Mouse (Mus musculus) mouse embryonic stem cell (cell line): ENCODE data around the gene Zfp61.

Source experiments
- in situ Hi-C, 2 experiments: fragments of 300-500 bp; cut with MboI; formaldehyde crosslinking; loops; 1 replicate in 1 of 2; 3 replicates in 1 of 2; pipeline ENCODE4 v1.14.3; 2019 to 2020; ENCODE audit warnings: low sequenced_read_pairs in 2 of 2, low pct_unique_long_range_greater_than_20kb in 1 of 2, mixed read lengths in 1 of 2; ENCODE audit not compliant: unreplicated experiment in 1 of 2

The Zfp61 gene

DNA sequence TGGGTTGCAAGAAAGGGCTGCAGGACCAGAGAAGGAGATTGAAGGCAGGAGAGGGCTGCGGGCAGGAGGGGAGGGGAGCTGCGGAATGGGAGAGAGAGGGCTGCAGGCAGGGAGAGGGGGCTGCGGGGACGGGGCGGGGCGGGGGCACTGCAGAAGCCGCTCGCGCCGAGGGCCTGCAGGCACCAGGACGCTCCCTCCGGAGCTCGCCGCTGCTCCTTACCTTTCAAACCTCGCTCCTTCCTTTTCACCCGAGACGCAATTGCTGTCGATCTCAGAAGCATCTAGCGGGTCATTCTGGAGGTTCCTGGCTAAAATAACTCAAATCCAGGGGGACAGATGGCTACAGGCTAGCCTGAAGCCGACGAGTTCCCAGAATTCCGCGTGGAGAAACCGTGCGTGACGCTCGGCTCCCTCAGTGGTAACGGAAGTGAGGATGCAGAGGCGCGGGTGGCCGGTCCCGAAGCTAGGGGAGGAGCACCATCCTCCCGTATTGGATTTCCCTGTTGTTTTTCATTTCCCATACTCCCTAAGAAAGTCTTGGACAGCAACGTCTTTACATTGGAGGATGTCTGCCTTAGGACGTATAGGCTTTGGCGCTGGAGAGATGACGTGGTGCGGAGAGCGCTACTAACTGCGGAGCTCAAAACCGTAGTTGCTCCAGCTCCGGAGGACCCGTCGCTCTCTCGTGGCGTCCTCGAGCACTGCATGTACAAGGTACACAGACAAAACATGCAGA, 1.9 kb downstream of the Zfp61 start:
- in situ Hi-C loops, result loop anchor here in 1 of 2 experiments (25.0 kb wide), 1 partner anchor 337 kb away; the partner anchor contains the start of genes Vmn1r180 and Vmn1r181

DNA sequence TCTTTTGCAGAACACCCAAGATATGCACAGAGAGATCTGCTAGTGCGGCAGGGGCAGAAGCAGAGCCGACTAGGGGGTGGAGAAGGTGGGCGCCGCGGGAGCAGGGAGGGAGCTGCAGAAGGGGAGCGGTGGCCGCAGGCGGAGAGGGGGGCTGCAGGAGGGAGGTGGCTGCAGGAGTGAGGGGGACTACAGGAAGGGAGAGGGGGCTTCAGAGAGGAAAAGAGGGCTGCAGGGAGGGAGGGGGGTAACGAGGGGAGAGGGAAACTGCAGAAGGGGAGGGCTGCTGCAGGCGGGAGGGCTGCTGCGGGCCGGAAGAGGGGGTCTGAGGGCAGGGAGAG, 2.4 kb downstream of the Zfp61 start:
- in situ Hi-C loops, result loop anchor here in 1 of 2 experiments (25.0 kb wide), 1 partner anchor 336 kb away; the partner anchor contains the start of genes Vmn1r180 and Vmn1r181

DNA sequence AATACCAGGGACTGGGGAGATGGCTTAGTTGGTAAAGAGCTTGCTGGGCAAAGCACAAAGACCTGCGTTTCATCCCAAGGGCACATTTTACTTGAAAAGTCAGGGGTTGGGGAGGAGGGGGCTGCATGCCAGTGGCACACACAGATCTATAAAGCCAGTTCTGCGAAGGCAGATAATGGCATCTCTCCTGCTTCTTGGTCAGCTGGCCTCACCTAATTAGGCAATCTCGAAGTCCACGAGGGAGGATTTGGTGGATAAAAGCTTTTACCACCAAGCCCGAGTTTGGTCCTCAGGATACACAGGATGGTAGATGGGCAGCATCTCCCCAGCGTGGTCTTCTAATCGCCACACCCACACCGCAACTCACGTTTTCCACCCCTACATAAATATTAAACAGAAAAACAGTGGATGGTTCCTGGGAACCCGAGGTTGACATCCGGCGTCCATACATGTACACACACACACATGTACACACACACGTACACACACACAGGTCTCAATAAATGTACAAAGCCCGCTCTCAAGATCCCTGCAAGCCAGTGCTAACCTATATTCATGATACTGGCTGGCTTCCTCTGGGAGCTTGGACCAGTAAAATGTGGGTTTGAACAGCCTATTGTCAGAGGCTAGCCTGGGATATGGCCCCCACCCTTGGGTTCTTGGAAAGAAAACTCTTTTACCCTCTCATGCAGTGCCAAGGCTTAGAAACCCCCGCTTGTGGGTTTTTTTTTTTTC, 3.5 kb downstream of the Zfp61 start:
- in situ Hi-C loops, result loop anchor here in 1 of 2 experiments (25.0 kb wide), 1 partner anchor 335 kb away; the partner anchor contains the start of genes Vmn1r180 and Vmn1r181

DNA sequence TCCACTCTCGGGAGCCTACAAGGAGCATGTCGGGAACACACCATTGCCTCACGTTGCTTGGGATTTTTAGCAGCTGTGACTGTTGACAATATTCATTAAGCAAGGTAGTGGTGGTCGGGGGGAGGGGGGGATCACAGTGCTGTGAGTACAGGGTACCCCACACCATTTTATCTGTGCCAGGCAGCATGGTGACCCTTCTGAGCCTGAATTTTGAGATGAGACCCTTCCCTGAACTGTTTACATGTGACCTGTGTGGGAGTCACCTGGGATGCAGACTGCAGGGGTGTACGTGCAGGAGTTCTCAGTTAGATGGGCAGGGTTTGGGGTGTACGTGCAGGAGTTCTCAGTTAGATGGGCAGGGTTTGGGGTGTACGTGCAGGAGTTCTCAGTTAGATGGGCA, 4.6 kb downstream of the Zfp61 start:
- in situ Hi-C loops, result loop anchor here in 1 of 2 experiments (25.0 kb wide), 1 partner anchor 334 kb away; the partner anchor contains the start of genes Vmn1r180 and Vmn1r181

DNA sequence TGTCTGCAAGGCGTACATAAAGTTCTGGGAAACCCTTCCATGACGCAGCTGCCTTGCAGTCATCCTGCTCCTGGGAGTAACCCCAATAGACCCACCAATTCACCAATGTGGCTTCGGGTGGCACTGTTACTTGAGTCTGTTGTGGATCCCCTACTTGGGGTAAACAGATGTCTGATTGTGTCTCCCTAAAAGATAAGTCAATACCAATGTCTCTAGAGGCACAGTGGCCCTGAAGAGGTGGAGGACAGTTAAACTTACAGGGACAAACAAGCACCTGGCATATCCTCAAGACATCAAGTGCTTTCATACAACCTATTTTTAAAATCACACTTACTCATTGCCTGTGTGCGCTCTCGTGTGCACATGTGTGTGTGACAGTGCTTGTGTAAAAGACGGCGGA, 5.7 kb downstream of the Zfp61 start:
- in situ Hi-C loops, result loop anchor here in 1 of 2 experiments (25.0 kb wide), 1 partner anchor 333 kb away; the partner anchor contains the start of genes Vmn1r180 and Vmn1r181

DNA sequence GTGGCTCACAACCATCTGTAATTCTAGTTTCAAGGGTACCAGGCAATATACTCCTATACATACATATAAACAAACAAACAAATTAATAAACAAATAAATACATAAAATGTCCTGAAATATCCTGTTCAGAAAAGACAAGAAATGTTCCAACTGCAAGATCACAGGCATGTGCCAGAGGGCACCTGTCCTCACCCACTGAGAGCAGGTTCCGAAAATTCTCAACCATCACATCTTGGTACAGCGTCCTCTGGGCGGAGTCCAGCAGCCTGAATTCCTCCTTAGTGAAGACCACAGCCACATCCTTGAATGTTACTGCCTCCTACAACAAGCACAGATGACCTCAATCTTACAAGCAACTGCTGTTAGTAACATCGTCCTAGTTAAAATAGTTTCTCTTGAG, 6.3 kb downstream of the Zfp61 start:
- in situ Hi-C loops, result loop anchor here in 1 of 2 experiments (25.0 kb wide), 1 partner anchor 332 kb away; the partner anchor contains the start of genes Vmn1r180 and Vmn1r181

DNA sequence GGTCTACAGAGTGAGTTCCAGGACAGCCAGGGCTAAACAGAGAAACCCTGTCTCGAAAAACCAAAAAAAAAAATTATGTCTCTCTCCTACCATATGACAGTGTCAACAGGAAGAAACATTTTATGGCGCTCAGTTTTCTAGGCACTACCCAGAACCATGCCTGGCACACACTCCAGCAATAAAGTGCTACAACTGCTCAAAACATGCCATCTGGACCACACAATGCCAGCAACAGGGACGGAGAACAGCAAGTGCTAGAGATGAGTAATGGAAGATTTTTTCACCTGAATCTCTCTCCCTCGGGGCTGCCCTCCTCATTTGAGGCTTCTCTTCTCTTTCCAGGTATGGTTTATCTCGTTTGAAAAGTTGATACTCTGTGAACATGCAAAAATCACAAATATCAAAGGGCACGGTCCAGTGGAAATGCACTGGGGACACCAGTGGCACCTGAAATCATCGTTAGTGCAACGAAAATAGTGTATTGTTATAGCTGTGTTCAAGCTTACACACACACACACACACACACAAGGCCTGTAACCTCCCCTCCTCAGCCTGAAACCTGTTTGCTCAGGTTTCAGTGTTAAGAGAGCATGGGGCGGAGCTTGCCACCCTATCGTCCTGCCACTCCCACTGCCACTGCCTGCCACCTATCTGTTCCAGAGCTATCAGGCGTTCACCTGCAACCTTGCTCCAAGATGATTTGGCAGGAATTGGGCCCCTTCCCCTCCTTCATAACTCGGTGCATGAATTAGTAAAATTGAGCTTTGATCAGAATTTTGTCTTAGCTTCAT, 7.8 kb downstream of the Zfp61 start:
- in situ Hi-C loops, result loop anchor here in 1 of 2 experiments (25.0 kb wide), 1 partner anchor 331 kb away; the partner anchor contains the start of genes Vmn1r180 and Vmn1r181

DNA sequence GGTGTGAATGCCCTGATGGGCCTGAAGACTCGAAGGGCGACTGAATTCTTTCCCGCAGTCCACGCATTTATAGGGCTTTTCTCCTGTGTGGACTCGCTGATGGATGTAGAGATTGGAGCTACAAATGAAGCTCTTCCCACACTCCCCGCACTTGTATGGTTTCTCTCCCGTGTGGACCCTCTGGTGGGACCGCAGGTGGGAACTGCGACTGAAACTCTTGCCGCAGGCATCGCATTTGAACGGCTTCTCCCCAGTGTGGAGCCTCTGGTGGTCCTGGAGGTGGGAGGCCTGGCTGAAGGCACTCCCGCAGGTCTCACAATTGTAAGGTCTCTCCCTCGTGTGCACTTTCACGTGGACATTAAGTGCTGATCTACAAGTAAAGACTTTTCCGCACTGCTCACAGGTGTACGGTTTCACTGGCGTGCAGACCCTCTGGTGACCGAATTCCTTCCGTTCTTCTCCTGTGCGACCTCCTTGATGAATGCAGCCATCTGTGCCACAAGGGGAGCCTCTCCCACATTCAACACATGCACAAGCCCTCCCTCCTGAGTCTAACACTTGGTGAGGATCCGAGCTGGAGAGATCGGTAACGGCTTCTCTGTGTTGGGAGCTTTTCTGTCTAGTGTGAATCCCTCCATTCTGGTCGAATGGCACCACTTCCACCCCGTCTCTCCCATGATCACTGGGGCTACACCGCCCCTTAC, 9.5 kb downstream of the Zfp61 start:
- in situ Hi-C loops, result loop anchor here in 1 of 2 experiments (25.0 kb wide), 1 partner anchor 329 kb away; the partner anchor contains the start of genes Vmn1r180 and Vmn1r181

DNA sequence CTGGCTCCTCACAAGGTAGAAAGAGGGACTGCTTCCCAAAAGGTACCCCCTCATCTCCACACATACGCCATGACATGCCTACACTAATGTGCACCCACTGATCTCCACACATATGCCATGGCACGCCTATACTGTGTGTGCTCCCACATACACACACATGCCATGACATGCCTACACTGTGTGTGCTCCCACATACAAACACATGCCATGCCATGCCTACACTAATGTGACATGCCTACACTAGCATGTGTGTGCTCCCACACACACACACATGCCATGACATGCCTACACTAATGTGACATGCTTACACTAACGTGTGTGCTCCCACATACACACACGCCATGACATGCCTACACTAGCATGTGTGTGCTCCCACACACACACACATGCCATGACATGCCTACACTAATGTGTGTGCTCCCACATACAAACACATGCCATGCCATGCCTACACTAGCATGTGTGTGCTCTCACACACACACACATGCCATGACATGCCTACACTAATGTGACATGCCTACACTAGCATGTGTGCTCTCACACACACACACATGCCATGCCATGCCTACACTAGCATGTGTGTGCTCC, 10.8 kb downstream of the Zfp61 start:
- in situ Hi-C loops, result loop anchor here in 1 of 2 experiments (25.0 kb wide), 1 partner anchor 328 kb away; the partner anchor contains the start of genes Vmn1r180 and Vmn1r181

DNA sequence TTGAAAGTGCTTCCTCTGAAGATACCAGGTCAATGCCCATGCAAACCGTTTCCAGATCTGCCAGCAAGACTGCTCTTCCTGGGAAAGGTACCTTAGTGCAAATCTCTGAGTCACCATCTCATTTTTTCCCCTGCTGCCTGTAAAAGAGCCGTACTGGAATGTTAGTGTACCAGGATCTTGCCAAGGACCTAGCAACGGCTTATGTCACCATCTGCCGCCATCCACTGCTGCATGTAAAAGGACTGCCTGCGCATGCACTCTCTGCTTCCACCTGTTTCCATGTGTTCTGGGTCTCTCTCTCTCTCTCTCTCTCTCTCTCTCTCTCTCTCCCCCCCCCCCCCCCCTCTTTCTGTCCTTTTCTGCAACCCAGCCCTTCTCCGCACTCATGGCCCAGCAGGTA, 12.5 kb downstream of the Zfp61 start:
- in situ Hi-C loops, result loop anchor here (5.0 to 25.0 kb wide), 3 partner anchors 134 to 326 kb away; partner anchors contain the start of genes Vmn1r180 (in 1 of the 2) and Vmn1r181 (in 1 of the 2)

DNA sequence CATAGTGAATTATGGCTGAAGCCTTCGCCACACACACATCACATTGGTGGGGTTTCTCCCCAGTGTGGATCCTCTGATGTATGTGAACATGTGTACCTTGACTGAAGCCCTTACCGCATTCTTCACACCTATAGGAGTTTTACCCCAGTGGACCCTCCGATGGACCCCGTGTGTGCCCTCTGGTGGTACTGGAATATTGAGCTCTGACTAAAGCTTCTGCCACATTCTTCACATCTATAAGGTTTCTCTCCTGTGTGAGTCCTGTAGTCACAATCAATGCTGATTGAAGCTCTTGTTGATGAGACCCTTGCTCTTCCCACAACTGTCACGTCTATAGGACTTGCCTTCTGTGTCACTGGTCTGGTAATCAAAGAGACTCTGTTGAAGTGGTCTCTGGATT, 13.4 kb downstream of the Zfp61 start:
- in situ Hi-C loops, result loop anchor here (5.0 to 25.0 kb wide), 3 partner anchors 133 to 325 kb away; partner anchors contain the start of genes Vmn1r180 (in 1 of the 2) and Vmn1r181 (in 1 of the 2)

DNA sequence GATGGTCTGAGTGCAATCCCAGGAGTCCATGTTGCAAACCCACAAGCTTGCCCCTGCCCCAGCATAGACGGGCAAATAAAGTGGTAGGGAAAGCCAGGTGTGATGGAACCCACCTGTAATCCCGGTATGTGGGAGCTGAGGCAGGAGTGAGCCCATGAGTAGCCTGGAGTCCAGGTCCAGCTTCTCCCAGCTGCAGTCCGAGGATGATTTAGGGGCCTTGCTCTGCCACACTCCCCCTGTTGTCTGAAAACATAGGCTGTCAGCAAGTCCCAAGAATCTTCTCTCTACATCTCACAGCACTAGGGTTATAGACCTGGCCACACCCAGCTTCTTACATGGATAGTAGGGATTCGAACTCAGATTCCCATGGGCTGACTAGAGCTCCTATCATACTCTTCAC, 14.1 kb downstream of the Zfp61 start:
- in situ Hi-C loops, result loop anchor here (5.0 to 25.0 kb wide), 3 partner anchors 132 to 325 kb away; partner anchors contain the start of genes Vmn1r180 (in 1 of the 2) and Vmn1r181 (in 1 of the 2)

DNA sequence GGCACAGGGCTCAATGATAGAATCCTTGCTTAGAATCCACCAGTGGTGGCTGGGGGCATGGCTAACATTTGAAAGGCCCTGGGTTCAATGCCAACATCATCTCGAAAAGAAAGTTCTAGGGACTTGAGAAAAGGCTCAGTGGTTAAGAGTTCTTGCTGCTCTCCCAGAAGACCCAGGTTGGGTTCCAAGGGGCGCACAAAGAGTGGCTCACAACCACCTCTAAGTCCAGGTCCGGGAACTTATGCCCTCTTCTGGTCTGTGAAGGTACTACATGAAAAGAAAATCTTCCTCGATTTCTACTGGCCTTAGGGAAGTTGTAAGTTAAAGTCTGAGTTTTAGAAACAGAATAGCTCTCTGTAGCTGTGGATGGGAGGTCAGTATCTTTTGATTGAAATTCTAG, 14.9 kb downstream of the Zfp61 start:
- in situ Hi-C loops, result loop anchor here (5.0 to 25.0 kb wide), 3 partner anchors 131 to 324 kb away; partner anchors contain the start of genes Vmn1r180 (in 1 of the 2) and Vmn1r181 (in 1 of the 2)

DNA sequence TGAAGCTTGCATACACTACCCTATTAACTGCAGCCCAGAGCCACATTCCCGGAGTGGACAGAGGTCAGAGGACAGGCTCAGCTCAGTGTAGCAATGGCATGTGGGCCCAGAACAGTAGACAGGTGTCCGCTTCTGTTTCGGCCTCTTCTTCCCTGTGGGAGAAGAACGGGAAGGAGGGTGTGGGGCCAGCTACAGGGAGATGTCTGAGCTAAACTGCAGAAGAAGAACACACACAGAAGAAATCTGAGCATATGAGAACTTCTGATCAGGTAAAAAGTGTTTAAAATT, 20.2 kb downstream of the Zfp61 start:
- in situ Hi-C loops, result loop anchor here (10.0 to 25.0 kb wide), 2 partner anchors 126 to 319 kb away; partner anchors contain the start of genes Vmn1r180 (in 1 of the 2) and Vmn1r181 (in 1 of the 2)

DNA sequence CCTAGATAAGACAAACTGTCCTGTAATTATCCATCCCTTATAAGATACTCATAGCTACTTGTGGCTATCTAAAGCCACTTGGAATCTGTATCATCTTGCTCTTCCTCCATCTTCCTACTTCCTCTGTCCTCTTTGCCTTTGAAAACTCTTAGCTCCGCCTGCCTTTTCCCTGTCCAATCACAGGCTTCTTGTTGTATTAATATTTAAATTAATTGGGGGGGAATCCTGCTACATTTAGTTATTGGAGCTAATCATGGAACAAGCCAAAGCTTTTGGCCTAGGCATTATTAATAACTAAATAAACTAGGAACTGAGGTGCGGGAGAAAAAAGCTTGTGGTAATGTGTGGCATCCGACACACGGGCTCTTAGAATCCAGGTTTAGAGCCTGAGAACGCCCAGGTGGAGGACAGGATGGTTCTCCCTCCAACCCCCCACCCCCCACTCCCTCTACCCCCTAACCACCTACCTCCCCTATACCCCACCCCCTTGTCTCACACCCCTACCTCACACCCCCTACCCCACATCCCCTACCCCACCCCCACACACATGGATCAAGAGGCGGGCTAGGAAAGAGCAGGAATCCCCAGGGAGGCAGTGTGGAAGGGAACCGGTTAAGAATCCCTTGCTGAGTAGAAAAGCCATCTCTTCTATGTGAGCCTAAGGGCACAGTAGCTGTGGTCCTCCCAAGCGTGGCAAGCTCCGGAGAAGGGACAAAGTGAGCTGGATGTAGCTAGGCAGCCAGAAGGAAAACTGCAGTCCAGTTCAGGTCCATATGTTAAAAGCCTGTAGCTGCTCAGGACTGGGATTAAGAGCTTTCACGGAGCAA, 20.8 kb downstream of the Zfp61 start:
- in situ Hi-C loops, result loop anchor here (10.0 to 25.0 kb wide), 2 partner anchors 125 to 318 kb away; partner anchors contain the start of genes Vmn1r180 (in 1 of the 2) and Vmn1r181 (in 1 of the 2)

DNA sequence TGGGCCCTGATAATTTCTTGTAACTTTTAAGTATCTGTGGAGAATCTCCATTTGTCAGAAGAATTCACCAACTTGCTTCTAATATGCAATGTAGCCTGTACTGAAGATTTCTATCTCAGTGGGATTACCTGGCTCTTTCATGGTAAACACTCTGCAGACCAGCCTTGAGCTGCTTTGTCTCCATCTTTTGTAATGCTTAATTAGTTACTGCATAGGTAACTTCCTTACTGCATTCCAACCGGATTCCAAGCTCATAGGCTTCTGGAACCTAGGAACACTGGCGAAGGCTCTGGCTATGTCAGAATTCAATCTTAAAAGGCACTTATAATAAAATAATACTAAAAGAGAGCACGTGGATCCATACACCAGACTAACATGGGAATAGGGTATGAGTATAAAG, 22.3 kb downstream of the Zfp61 start:
- in situ Hi-C loops, result loop anchor here in 1 of 2 experiments (25.0 kb wide), 1 partner anchor 316 kb away; the partner anchor contains the start of genes Vmn1r180 and Vmn1r181
